Mouse (Mus musculus) lung, embryonic 15.5 days (tissue): ENCODE data around the gene Olfr635. TPM values are rescaled to one million over a fixed set of nuclear protein-coding genes. Genes with fewer than 3 reads are reported as not detected.
"Not testable (repeated sequence)": the region's sequence is repeated elsewhere in the genome, so short reads cannot be mapped to it uniquely, and the experiment has no call there.

Experiments used
- ATAC-seq: fragments of 200-750 bp; cut with Nextera tagmentation; 2 replicates; pipeline ENCODE4 v1.8.0; 2017; ENCODE audit warnings: moderate number of reproducible peaks, borderline replicate concordance; ENCODE audit not compliant: low FRiP score, low TSS enrichment; ENCODE audit errors: extremely low read depth
- H3K27ac ChIP-seq: fragments of 300-500 bp; sonication (generic); 2 replicates; pipeline ENCODE4 v1.5.1; 2015; ENCODE audit warnings: moderate library complexity, mild to moderate bottlenecking, inconsistent platforms
- H3K27me3 ChIP-seq: fragments of 300-500 bp; sonication (generic); 2 replicates; pipeline ENCODE4 v1.6.1; 2015; ENCODE audit warnings: inconsistent platforms
- H3K36me3 ChIP-seq: fragments of 300-500 bp; sonication (generic); 2 replicates; pipeline ENCODE4 v1.6.1; 2015; ENCODE audit warnings: inconsistent platforms
- H3K4me1 ChIP-seq: fragments of 300-500 bp; sonication (generic); 2 replicates; pipeline ENCODE4 v1.6.1; 2015; ENCODE audit warnings: inconsistent platforms
- H3K4me2 ChIP-seq: fragments of 300-500 bp; sonication (generic); 2 replicates; pipeline ENCODE4 v1.6.1; 2015; ENCODE audit warnings: inconsistent platforms, mild to moderate bottlenecking, moderate library complexity
- H3K4me3 ChIP-seq: fragments of 300-500 bp; sonication (generic); 2 replicates; pipeline ENCODE4 v1.5.1; 2015; ENCODE audit warnings: mild to moderate bottlenecking, inconsistent platforms
- H3K9ac ChIP-seq: fragments of 300-500 bp; sonication (generic); 2 replicates; pipeline ENCODE4 v1.6.1; 2015; ENCODE audit warnings: inconsistent platforms
- H3K9me3 ChIP-seq: fragments of 300-500 bp; sonication (generic); 2 replicates; pipeline ENCODE4 v1.6.1; 2016; ENCODE audit warnings: inconsistent platforms
- WGBS: fragments of 180-500 bp; shearing (Covaris S2); methylation state at CpG from one replicate; pipeline ENCODE4 v1.1.7; 2015; 5-methylcytosine and 5-hydroxymethylcytosine counted together
- polyA plus RNA-seq: library from polyadenylated mRNA; unstranded; fragments of >200 nt; fragmentation: Nextera tagmentation; extraction: Ambion mirVana; gene quantifications from 2 replicates; pipeline ENCODE4 v1.2.1, GENCODE M21; 2015

Olfr635 gene
- not detected in 2 replicates for polyA plus RNA-seq

GRCm38 (mm10) chr7:103970852-103971251 is at the start of gene Olfr635:
Olfr635 (plus strand) TSS chr7:103971152.
- H3K27me3 ChIP-seq: no peaks in the 10 kb centered on the region
- H3K9ac ChIP-seq: no peak within 1 kb of the TSS
- H3K4me3 ChIP-seq: no peak within 1 kb of the TSS
- H3K36me3 ChIP-seq: no peaks in the 10 kb centered on the region
- H3K4me1 ChIP-seq: no peaks in the 10 kb centered on the region
- H3K27ac ChIP-seq: no peak within 1 kb of the TSS
- WGBS: 57% methylated on average over 1 of the region's 1 CpGs
- ATAC-seq: no peak
- H3K9me3 ChIP-seq: no peaks in the 10 kb centered on the region
- no peak within 1 kb of the TSS for H3K4me2 ChIP-seq

- H3K4me3 ChIP-seq: no peak within 1 kb of the TSS
- no peak within 1 kb of the TSS for H3K4me2 ChIP-seq
- H3K36me3 ChIP-seq: no peaks in the 10 kb centered on the region
- no peak within 1 kb of the TSS for H3K27ac ChIP-seq
- no peaks in the 10 kb centered on the region for H3K27me3 ChIP-seq
- H3K4me1 ChIP-seq: no peaks in the 10 kb centered on the region
- no peak within 1 kb of the TSS for H3K9ac ChIP-seq
- no peaks in the 10 kb centered on the region for H3K9me3 ChIP-seq
- ATAC-seq: no peak
These were observed 42.4 kb upstream of the Olfr635 start, which contains the start of gene Olfr631 for GRCm38 (mm10) chr7:103928525-103928924. Olfr631 (plus strand) TSS chr7:103928825.

DNA sequence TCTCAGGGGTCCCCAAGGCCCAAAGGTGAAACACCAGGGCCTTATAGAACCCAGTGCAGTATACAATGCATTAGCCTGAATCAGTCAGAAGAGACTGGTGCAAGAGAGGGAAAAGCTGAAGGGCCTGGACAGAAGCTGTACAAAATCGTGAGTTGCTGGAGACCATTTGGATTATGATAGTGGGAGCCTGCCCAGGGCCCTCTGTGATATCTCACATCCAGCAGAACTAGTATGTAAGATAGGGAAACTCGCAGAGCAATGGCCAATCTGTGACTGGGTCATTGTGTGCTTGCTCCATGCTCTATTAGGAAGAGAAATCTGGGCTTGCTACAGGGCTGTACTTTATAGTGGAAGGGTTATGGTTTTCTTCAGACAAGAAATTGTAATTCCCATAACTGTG is 36.7 kb upstream of the Olfr635 start, which contains the start of gene Olfr632:
Olfr632 (plus strand) TSS at position 84 of the 400 bp plus-strand sequence.
- Histone ChIP-seq H3K4me2 (no peak within 1 kb of the TSS), H3K9me3 (no peaks in the 10 kb centered on the region), H3K27me3 (no peaks in the 10 kb centered on the region), H3K9ac (no peak within 1 kb of the TSS), H3K36me3 (no peaks in the 10 kb centered on the region), H3K4me3 (no peak within 1 kb of the TSS), H3K4me1 (no peaks in the 10 kb centered on the region), H3K27ac (no peak within 1 kb of the TSS)
- ATAC-seq: no peak
- WGBS: 66% methylated on average over 2 of the region's 2 CpGs

DNA sequence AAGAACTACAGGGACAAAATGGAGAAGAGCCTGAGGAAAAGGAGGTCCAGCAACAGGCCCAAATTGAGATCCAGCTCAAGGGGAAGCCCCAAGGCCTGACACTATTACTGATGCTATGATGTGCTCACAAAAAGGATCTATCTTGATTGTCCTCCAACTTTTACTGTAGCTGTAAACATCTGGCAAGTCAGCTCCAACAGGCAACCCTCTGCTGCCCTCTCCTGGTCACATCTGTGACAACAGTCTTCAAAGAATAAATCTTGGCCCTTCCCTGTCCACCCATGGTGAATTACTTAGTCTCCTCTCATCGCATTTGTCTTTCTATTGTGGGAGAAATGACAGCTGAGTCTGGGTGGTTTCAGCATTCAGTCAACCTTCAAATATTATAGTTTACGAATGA is 28.2 kb upstream of the Olfr635 start:
- Histone ChIP-seq H3K36me3 (no peaks in the 10 kb centered on the region), H3K4me3 (no peak overlapping the region), H3K9ac (no peak overlapping the region), H3K9me3 (no peaks in the 10 kb centered on the region), H3K4me2 (no peak overlapping the region), H3K4me1 (no peaks in the 10 kb centered on the region), H3K27me3 (no peaks in the 10 kb centered on the region), H3K27ac (no peak overlapping the region)
- no peak for ATAC-seq
- WGBS: 22% methylated on average over 2 of the region's 2 CpGs

- no peaks in the 10 kb centered on the region for H3K4me1 ChIP-seq
- no peak for ATAC-seq
- no peak within 1 kb of the TSS for H3K4me2 ChIP-seq
- no peaks in the 10 kb centered on the region for H3K9me3 ChIP-seq
- no peak within 1 kb of the TSS for H3K4me3 ChIP-seq
- H3K36me3 ChIP-seq: no peaks in the 10 kb centered on the region
- H3K27ac ChIP-seq: no peak within 1 kb of the TSS
- H3K9ac ChIP-seq: no peak within 1 kb of the TSS
- no peaks in the 10 kb centered on the region for H3K27me3 ChIP-seq
These were observed 26.8 kb upstream of the Olfr635 start, which contains the start of gene Olfr633 for GRCm38 (mm10) chr7:103944137-103944536. Olfr633 (plus strand) TSS chr7:103944437.

DNA sequence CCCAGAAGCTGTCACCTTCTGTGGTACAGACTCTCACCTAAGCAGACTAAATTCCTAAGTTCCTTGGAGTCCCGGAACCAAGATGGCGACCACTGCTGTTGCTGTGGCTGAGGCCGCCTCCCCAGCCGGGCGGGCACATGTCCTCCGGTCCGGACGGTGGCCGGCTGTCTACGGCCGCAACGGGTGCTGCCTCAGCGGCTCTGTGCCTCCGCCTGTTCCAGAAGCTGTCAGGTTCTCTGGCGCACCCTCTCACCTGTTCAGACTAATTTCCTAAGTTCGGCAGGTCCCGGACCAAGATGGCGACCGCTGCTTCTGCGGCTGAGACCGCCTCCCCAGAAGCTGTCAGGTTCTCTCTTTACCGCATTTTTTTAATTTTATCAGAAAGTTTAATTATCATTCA is 4.1 kb upstream of the Olfr635 start:
- H3K27ac ChIP-seq, H3K4me3 ChIP-seq, H3K4me2 ChIP-seq, H3K9ac ChIP-seq, ATAC-seq, H3K9me3 ChIP-seq, H3K36me3 ChIP-seq, H3K27me3 ChIP-seq, H3K4me1 ChIP-seq: not testable (repeated sequence)
- WGBS: 94% methylated on average over 22 of the region's 22 CpGs

- Histone ChIP-seq H3K27me3 (no peaks in the 10 kb centered on the region), H3K4me3 (no peak overlapping the region), H3K4me2 (no peak overlapping the region), H3K4me1 (no peaks in the 10 kb centered on the region), H3K9ac (no peak overlapping the region), H3K9me3 (no peaks in the 10 kb centered on the region), H3K27ac (no peak overlapping the region), H3K36me3 (no peaks in the 10 kb centered on the region)
- 55% methylated on average over 1 of the region's 1 CpGs for WGBS
- ATAC-seq: no peak
These were observed 830 bp downstream of the Olfr635 start for GRCm38 (mm10) chr7:103971782-103972181.

DNA sequence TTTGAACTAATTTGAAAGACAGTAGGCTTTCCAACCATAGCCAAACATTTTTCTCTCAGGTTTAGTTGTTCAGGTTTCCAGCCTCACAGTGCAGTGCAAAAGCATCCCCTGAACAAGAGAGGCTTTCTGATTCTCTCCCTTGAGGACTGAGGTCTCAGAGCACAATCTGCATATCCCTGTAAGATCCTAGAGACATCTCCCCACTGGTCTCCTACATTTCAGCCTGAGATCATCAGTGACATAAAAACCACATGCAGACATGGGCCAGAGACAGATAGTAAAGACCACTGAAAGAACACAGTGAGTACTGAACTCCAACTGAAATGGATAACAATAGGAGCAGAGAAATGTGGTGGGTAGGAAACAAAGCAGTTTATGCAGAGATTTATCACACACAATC is 27.5 kb downstream of the Olfr635 start, which contains the start of gene Olfr638:
Olfr638 (plus strand) TSS at position 301 of the 400 bp plus-strand sequence.
- no peak within 1 kb of the TSS for H3K27ac ChIP-seq
- ATAC-seq: no peak

DNA sequence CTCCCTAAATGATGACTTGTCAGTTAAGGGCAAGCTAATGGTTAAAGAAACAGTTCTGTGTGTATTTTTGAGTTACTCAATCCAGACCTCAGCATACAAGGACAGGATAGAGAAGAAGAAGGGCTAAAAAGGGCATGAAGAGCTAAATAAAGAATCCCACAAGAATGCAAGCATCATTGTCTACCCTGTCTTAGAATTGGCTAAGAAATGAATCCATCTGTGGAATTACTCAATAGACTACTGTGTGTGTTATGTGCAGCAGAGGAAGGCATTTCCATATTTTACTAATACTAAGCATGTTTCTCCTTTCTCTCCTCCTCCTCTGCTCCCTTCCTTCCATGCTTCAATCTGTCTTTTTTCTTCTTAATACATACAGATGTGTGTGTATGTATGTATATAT is 28.2 kb downstream of the Olfr635 start:
- no peaks in the 10 kb centered on the region for H3K9me3 ChIP-seq
- H3K27ac ChIP-seq: no peak overlapping the region
- H3K4me2 ChIP-seq: no peak overlapping the region
- H3K36me3 ChIP-seq: no peaks in the 10 kb centered on the region
- no peak for ATAC-seq
- H3K4me3 ChIP-seq: no peak overlapping the region
- no peaks in the 10 kb centered on the region for H3K27me3 ChIP-seq
- no peak overlapping the region for H3K9ac ChIP-seq
- H3K4me1 ChIP-seq: no peaks in the 10 kb centered on the region

More for the DNA sequence above, 27.5 kb downstream of the Olfr635 start, which contains the start of gene Olfr638:
- Histone ChIP-seq H3K4me1 (no peaks in the 10 kb centered on the region), H3K27me3 (no peaks in the 10 kb centered on the region), H3K36me3 (no peaks in the 10 kb centered on the region), H3K9me3 (no peaks in the 10 kb centered on the region), H3K9ac (no peak within 1 kb of the TSS), H3K4me3 (no peak within 1 kb of the TSS), H3K4me2 (no peak within 1 kb of the TSS)

GRCm38 (mm10) chr7:104017203-104017602 is 46.3 kb downstream of the Olfr635 start, which contains the start of gene Olfr639:
Olfr639 (minus strand) TSS chr7:104017303.
- Histone ChIP-seq H3K4me2 (no peak within 1 kb of the TSS), H3K27ac (no peak within 1 kb of the TSS), H3K27me3 (no peaks in the 10 kb centered on the region), H3K36me3 (no peaks in the 10 kb centered on the region), H3K4me3 (no peak within 1 kb of the TSS), H3K4me1 (no peaks in the 10 kb centered on the region), H3K9me3 (no peaks in the 10 kb centered on the region), H3K9ac (no peak within 1 kb of the TSS)
- no peak for ATAC-seq

- no peak overlapping the region for H3K27ac ChIP-seq
- H3K4me3 ChIP-seq: no peak overlapping the region
- no peak for ATAC-seq
- H3K4me2 ChIP-seq: no peak overlapping the region
- H3K9me3 ChIP-seq: no peaks in the 10 kb centered on the region
- WGBS: 81% methylated on average over 1 of the region's 1 CpGs
- H3K4me1 ChIP-seq: no peaks in the 10 kb centered on the region
- H3K27me3 ChIP-seq: no peaks in the 10 kb centered on the region
- H3K36me3 ChIP-seq: no peaks in the 10 kb centered on the region
- H3K9ac ChIP-seq: no peak overlapping the region
These were observed 48.0 kb downstream of the Olfr635 start for GRCm38 (mm10) chr7:104018953-104019352.

DNA sequence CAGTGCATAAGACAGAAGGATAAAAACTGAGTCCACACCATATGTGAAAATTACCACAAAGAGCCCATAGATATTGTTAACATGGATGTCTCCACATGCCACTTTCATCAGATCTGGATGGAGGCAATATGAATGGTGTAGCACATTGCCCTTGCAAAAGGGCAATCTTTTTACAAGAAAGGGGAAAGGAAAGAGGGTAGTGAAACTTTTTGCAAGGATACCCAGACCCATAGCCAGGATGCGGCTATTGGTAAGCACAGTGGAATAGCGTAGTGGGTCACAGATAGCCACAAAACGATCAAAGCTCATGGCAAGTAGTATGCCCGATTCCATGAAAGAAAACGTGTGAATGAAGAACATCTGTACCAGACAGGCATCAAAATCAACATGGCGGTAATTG is 50.7 kb downstream of the Olfr635 start:
- no peak for ATAC-seq
- WGBS: 84% methylated on average over 6 of the region's 6 CpGs
- Histone ChIP-seq H3K9ac (no peak overlapping the region), H3K4me3 (no peak overlapping the region), H3K36me3 (no peaks in the 10 kb centered on the region), H3K4me2 (no peak overlapping the region), H3K4me1 (no peaks in the 10 kb centered on the region), H3K27me3 (no peaks in the 10 kb centered on the region), H3K9me3 (no peaks in the 10 kb centered on the region), H3K27ac (no peak overlapping the region)

GRCm38 (mm10) chr7:104025473-104025872 is 54.5 kb downstream of the Olfr635 start, which contains the start of gene Olfr640:
Olfr640 (minus strand) TSS chr7:104025573.
- Histone ChIP-seq H3K4me2 (no peak within 1 kb of the TSS), H3K4me3 (no peak within 1 kb of the TSS), H3K9me3 (no peaks in the 10 kb centered on the region), H3K27ac (no peak within 1 kb of the TSS), H3K9ac (no peak within 1 kb of the TSS), H3K36me3 (no peaks in the 10 kb centered on the region), H3K27me3 (no peaks in the 10 kb centered on the region), H3K4me1 (no peaks in the 10 kb centered on the region)
- no peak for ATAC-seq
- WGBS: 74% methylated on average over 6 of the region's 6 CpGs
